Mouse (Mus musculus): Measurements from ENCODE around the gene Ppp2ca.
A peak's percentile ranks its signal among the peaks of the same experiment; 100 is the strongest.

The Ppp2ca gene

DNA sequence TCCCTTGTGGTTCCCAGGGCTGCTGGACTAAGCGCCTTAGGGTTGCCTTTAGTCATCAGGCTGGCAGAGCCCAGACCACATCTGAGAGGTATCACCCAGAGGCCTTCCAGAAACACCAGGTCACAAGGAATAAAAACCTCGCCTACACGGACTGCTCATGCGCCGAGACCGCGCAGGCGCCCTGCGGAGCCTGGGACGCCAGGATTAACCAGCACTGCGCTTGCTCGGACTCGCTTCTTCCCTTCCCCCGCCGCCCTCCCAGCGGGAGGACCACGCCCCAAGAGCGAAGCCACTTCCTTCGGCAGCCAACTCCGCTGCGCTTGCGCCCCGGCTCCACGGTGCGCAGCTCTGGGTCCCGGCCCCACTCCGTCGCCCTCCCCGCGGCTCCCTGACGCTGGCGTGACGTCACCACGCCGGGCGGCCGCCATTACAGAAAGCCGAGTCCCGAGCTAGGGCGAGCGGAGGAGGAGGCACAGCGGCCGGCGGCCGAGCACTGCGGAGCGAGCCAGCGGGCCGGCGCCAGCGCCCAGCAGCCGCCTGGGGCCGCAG is at the start of gene Ppp2ca:
Ppp2ca (plus strand) TSS at position 284 of the 549 bp plus-strand sequence.
- DNase-seq = peak; percentile 99

DNA sequence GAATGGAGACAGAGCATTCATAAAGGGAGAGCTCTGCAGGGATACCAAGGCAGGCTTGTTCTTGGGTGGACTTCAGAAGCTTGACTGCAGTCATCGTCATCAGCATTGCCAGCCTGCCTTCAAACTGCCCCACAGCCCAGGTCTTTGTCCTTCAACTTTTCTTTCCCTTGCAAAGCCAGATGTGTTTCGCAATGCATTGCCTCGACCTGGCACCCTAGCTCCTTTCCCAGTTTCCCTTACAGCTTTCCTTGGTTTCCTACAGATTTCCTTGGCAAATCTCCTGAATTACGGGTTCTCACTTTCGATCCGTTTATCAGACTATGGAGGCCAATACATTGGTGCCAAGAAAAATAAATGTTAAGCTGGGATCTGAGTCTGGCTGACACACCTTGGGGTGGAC is 45.1 kb upstream of the Ppp2ca start:
- DNase-seq = no peak

GRCm38 (mm10) chr11:52054728-52055127 is 43.8 kb upstream of the Ppp2ca start:
- no peak for DNase-seq

DNA sequence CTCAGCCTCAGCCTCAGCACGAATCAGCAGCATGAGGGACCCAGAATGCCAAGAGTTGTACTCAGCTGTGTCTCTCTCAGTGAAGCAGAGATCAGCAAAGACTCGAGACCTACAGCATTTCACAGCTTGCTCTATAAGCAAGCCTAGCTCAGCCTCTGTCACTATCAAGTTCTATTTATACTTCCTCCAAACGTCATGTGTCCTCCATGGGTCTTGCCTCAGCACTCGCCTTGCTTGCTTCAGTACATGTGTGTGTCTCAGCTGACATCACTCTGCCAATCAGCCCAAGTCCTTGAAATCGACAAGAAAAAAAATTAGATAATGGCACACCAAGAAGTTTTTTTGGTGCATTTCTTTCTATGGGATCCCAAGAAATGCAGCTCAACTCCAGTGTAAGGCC is 42.3 kb upstream of the Ppp2ca start:
- DNase-seq = no peak

DNA sequence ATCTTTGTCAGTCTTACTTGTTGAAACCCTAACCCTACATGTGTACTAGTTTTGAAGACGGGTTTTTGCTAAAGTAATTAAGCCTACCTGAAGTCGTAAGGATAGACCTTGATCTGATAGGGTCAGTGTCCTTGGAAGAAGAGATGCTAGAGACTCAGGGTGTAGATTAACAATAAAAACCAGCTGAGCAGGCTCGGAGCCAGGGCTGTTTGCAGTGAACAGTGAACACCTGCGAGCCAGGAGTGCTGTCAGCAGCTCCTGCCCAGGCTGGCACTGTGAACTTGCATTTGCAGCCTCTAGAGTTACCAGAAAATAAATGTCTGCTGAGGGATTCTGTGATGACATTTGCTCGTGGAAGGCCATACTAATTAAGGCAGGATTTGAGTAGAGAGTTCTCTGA is 39.5 kb upstream of the Ppp2ca start:
- DNase-seq = no peak

DNA sequence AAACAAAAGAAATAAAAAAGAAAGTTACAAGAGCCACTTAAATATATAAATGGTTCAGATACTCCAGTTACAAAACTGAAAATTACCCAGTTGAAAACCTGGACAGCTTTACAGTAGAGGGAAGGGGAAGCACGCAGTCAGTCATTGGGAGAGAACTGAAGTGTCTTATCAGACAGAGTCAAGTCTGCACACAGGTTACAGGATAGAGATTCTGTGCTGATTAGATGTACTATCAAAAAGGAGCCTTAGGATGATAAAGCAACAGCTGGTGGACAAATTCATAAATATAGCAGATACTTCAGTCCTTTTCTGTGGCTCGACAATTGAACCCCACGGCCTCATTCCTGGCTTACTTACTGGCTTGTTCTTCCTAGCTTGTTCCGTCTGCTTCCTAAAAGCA is 38.2 kb upstream of the Ppp2ca start:
- no peak for DNase-seq

DNA sequence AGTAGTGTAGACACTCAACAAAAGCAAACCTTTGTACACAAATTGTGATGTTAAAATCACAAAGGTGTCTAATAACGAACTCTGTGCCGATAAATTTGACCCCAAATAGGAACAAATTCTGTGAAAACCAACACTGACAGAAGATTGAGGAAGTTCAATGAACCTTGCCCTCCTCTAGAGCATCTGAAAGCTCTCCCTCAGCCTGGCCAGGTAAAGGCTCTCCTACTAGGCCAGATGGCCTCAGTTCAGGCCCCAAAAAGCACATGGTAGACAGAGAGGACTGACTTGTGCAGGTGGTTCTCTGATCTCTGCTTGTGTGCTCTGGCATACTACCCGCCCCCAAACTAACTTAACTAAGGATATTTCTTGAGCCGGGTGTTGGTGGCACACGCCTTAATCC is 36.1 kb upstream of the Ppp2ca start:
- DNase-seq = no peak

DNA sequence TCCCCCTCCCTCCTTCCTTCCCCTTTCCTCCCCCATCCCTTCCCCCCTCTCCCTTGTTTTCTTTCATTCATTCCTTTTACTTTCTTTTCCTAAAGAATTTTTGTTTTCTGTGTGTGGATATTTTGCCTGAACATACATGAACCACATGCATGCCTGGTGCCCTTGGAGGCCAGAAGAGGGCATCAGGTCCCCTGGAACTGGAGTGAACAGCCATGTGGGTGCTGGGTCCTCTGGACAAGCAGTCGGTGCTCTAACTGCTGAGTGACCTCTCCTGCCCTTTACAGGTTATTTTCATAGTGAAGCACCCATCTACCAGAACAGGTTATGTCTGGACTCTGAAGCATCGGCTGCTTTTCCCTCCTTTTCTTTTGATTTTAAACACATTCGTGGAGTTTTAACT is 34.1 kb upstream of the Ppp2ca start:
- DNase-seq = no peak

DNA sequence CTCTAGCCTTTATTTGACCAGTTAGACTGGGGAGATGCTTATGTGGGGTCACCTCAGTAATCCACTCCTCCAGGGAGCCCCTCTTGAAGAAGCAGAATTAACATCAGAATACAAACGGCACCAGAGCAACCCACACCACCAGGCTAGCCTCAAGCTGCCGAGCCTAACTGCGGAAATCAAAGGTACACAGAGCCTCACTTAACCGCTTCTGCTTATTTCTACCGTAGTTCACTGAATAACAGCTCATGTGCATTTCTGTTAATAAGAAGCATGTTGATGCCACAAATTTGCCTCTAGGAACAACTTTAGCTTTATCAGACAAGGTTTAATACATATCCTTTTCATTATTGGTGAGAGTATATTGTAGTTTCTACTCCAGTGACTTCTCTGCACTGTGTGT is 32.6 kb upstream of the Ppp2ca start:
- DNase-seq = no peak

DNA sequence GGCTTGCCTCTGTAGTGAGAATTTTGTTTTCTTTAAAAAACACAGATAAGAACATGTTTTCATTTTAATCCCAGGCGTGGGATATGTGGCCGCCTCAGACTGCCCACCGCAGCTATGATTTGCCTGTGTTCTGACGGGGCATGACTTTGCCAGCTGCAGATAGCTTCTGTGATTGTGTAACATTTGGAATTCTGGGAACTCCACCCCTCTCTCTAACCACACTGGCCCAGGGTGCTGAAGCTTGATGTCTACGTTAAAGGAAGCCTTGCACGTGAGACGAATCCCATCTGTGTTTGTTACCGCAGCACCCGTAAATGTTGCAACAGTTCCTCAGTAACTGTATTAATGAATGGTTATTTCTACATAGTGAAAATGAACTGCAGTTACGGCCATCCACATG is 26.7 kb upstream of the Ppp2ca start:
- DNase-seq = no peak

GRCm38 (mm10) chr11:52073528-52074170 is 24.8 kb upstream of the Ppp2ca start:
- no peak for DNase-seq

GRCm38 (mm10) chr11:52074626-52075470 is 23.6 kb upstream of the Ppp2ca start:
- DNase-seq = no peak

DNA sequence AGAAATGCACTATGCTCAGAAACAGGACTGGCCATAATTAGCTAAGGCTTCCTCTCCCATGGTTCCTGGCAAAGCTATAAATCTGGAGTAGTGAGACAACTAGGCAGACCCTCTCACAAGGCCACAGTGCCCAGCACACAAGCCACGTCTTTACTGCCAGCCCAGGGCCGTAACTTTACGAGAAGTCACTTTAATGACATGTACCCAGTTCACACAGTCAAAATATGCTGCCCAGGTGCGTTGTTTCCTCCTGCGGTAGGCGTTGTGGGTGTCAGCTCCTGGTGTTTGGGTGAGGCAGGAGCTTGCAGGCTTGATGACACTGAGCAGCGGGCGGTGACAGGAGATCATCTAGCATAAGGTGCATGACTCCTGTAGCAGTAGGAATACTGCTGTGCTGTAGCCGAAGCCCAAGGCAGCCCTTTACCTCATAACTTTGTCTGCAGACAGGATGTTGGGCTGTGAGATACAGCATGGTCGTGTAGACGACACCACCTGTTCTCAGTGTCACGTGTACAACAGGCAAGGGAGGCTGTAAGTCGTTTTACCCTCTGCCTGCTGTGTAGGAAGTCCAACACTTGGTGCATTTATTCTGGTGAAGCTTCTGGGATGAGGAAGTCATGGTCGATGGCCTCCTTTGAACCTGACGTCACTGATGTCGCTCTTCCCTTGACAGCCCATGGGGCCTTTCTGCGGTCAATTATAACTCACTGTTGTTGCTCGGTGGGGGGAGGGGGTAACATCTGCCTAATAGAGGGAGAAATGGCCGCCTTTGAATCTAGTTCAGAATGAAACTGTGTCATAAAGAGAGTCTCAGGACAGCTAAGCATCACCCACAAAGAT is 22.5 kb upstream of the Ppp2ca start:
- DNase-seq = no peak

- no peak for DNase-seq
Measured at GRCm38 (mm10) chr11:52076742-52077352, 21.6 kb upstream of the Ppp2ca start.

DNA sequence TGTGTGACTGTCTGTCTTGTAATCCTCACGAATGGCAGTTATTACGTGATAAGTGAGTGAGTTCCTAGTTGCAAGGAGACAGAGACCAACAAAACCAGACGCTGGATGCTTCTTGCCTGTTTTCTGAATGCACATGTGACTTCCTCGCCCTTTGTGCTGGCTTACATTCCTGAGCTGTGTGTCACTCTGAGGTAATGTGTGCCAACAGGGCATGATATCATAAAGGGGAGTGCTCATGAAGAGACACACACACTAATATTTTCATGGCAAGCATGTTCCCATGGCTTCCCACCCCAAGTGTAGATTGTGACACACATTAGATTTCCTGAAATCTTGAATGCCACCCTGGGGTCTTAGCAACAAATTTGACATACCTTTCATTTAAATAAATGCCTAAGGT is 20.5 kb upstream of the Ppp2ca start:
- peak; percentile 36 for DNase-seq

DNA sequence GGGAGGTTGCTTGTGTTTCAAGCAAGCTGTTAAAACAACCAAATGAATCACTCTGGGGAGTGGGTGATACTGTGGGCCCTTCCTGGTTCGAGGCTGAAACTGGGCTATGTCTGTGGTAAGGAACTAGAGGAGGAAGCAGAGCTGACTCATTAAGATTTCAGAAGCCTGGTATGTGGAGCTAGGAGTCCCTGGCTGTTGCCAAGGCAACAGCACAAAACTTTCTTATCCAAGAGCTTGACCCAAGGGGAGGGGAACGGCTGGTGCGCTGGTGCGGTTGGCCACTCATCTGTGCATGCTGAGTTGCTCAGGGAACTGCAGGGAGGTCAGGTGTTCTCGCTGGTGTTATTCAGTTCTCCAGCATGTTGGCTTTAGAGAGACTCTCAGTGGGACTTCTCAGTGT is 18.5 kb upstream of the Ppp2ca start:
- peak; percentile 36 for DNase-seq

GRCm38 (mm10) chr11:52080656-52081055 is 17.8 kb upstream of the Ppp2ca start:
- DNase-seq = no peak

DNA sequence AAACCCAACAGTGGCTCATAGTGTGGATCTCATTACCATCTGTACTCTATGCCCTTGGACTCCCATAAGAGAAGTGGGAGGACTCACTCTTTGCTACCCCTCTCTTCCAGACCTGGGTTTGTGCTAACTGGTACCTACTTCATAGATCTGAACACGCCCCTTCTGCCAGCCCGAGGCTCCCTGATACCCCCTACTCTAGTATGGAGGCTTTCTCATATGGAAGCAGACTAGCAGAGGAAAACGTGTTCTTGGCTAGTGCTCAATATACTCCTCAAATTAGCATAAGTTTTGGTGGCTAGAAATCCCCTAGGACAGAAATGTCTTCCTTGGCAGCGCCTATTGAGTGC is 12.7 kb upstream of the Ppp2ca start:
- no peak for DNase-seq

DNA sequence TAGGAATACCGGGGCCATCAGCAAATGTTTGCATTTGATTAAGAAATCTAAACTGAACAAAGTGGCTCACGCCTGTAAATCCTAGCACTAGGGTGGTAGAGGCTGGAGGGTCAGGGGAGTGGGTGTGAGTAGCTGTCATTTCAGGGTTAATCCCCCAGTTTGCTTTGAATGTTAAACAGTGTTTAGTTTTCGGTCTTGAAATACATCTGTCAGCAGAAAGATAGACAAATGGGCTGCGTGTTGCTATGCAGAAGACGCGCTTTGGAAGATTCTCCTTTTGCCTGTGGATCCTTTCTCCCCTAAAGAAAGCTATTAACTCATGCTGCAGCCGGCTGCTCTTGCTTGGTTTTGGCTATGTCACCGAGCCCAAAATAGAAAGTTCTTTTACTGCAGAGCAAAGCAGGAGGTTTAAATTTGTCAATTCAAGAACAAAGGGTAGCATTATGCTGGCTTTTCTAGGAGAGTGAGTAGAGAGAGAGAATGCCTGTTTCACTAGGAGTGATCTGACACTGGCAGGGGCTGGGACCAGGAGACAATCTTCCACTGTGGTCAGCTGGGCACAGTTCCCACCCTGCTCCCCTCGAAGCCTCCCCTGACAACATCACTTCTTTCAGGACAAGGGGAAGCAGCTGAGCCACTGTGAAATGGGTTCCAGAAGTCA is 12.1 kb upstream of the Ppp2ca start:
- no peak for DNase-seq

- DNase-seq = no peak
Measured at GRCm38 (mm10) chr11:52089291-52089690, 9.2 kb upstream of the Ppp2ca start.

DNA sequence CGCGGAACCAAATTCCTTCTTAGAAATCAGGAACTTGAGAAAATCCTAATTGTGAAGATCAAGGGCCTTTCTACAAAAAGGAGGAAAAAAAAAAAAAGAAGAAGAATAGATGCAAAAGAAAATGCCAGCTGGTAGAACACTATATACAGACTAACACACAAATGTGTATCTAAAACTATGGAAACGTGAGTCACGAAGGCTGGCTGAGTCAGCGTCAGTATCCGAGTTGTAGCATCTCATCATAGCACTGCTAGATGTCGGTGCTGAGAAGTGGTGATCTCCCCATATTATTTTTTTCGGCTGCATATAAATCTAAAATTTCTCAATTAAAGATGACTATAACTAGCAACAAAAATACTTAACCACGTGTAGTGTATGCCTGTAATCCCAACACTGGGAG is 7.2 kb upstream of the Ppp2ca start:
- DNase-seq = no peak

GRCm38 (mm10) chr11:52094568-52094967 is 3.9 kb upstream of the Ppp2ca start:
- peak; percentile 34 for DNase-seq
